Mouse (Mus musculus) stomach, embryonic 15.5 days (tissue): ENCODE results near the gene Sema4d. TPM values are rescaled to one million over a fixed set of nuclear protein-coding genes. Genes with fewer than 3 reads are reported as not detected.

Experiments
- ATAC-seq: fragments of 200-750 bp; cut with Nextera tagmentation; 2 replicates; pipeline ENCODE4 v1.8.0; 2017; ENCODE audit warnings: low read depth, moderate number of reproducible peaks, moderate TSS enrichment; ENCODE audit not compliant: insufficient read depth, low FRiP score
- H3K27ac ChIP-seq: fragments of 300-500 bp; sonication (generic); 2 replicates; pipeline ENCODE4 v1.5.1; 2015; ENCODE audit warnings: mild to moderate bottlenecking, inconsistent platforms
- H3K27me3 ChIP-seq: fragments of 300-500 bp; sonication (generic); replicated peaks from 2 replicates; pipeline ENCODE4 v1.6.1; 2015; ENCODE audit warnings: inconsistent platforms
- H3K36me3 ChIP-seq: fragments of 300-500 bp; sonication (generic); 2 replicates; pipeline ENCODE4 v1.6.1; 2015; ENCODE audit warnings: inconsistent platforms
- H3K4me1 ChIP-seq: fragments of 300-500 bp; sonication (generic); 2 replicates; pipeline ENCODE4 v1.6.1; 2015; ENCODE audit warnings: inconsistent platforms
- H3K4me2 ChIP-seq: fragments of 300-500 bp; sonication (generic); 2 replicates; pipeline ENCODE4 v1.6.1; 2015; ENCODE audit warnings: mild to moderate bottlenecking, inconsistent platforms
- H3K4me3 ChIP-seq: fragments of 300-500 bp; sonication (generic); replicated peaks from 2 replicates; pipeline ENCODE4 v1.5.1; 2015; ENCODE audit warnings: inconsistent platforms
- H3K9ac ChIP-seq: fragments of 300-500 bp; sonication (generic); 2 replicates; pipeline ENCODE4 v1.6.1; 2015; ENCODE audit warnings: inconsistent platforms
- H3K9me3 ChIP-seq: fragments of 300-500 bp; sonication (generic); 2 replicates; pipeline ENCODE4 v1.6.1; 2016; ENCODE audit warnings: inconsistent platforms
- WGBS: fragments of 180-500 bp; shearing (Covaris S2); methylation state at CpG from one replicate; pipeline ENCODE4 v1.1.7; 2015; 5-methylcytosine and 5-hydroxymethylcytosine counted together
- polyA plus RNA-seq: library from polyadenylated mRNA; unstranded; fragments of >200 nt; fragmentation: Nextera tagmentation; extraction: Ambion mirVana; gene quantifications from 2 replicates; pipeline ENCODE4 v1.2.1, GENCODE M21; 2015

Sema4d gene
- polyA plus RNA-seq, 1 experiment from 2014 or later, result 10.2 TPM

DNA sequence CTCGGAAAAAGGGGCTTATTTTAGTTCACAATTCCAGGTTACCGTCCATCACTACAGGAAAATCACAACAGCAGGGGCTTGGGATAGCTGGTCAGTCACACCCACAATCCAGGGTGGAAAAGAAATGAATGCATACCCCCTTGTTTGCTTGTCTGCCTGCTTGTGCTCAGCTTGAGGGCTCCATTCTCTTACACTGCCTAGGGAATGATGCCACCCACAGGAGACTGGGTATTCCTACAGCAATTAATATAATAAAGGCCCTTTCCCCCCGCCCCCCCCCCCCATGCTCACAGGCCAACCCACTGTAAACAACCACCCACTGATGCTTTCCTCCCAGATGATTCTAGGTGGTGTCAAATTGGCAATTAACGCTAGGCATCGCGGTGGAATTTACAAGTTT, 38.9 kb upstream of the Sema4d start:
- ATAC-seq, result no peak
- 79% methylated on average over 6 of the region's 6 CpGs for WGBS
- H3K27me3 ChIP-seq, result no peaks in the 10 kb centered on the region
- H3K9ac ChIP-seq, result no peak overlapping the region
- H3K9me3 ChIP-seq, result no peaks in the 10 kb centered on the region
- H3K36me3 ChIP-seq, result no peaks in the 10 kb centered on the region
- H3K27ac ChIP-seq, result no peak overlapping the region
- no peak overlapping the region for H3K4me3 ChIP-seq
- no peak overlapping the region for H3K4me2 ChIP-seq
- peaks cover 7% of the 10 kb centered on the region; the same call in 1 of the 2 replicates for H3K4me1 ChIP-seq

DNA sequence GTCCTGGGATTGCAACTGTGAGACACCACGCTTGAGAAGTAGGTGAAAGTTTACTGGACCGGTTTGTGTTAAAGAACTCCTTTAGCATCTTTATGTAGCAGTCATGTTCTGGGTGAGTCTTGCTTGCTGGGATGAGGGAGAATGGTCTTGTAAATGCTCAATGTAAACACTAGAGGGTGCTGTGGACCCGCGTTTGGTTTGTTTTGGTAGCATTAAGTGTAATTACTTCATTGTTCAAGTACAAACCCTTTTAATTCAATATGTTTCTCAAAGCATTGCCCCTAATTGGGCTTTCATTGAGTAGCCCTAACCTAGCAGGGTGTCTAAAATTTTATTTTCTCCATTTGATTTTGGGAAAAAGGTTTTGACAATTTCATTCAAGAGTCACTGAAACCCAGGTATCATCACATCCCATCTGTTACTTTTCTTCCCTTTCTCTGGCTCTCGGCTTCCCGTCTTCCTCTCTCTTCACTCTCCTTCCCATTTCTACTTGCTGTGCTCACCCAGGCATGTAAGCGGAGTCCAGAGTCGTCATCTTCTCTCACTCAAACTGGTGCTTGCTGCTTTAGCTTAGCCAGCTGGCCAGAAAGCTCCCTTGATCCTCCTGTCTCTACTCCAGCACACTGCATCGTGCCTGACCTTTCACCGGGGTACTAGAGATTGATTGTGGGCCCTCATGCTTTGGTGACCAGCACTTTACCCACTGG, 37.4 kb upstream of the Sema4d start:
- Histone ChIP-seq H3K9ac (no peak overlapping the region), H3K4me2 (no peak overlapping the region), H3K27me3 (no peaks in the 10 kb centered on the region), H3K9me3 (no peaks in the 10 kb centered on the region), H3K36me3 (no peaks in the 10 kb centered on the region), H3K4me3 (no peak overlapping the region), H3K4me1 (peaks cover 7% of the 10 kb centered on the region; the same call in 1 of the 2 replicates), H3K27ac (no peak overlapping the region)
- no peak for ATAC-seq
- 37% methylated on average over 10 of the region's 10 CpGs for WGBS

DNA sequence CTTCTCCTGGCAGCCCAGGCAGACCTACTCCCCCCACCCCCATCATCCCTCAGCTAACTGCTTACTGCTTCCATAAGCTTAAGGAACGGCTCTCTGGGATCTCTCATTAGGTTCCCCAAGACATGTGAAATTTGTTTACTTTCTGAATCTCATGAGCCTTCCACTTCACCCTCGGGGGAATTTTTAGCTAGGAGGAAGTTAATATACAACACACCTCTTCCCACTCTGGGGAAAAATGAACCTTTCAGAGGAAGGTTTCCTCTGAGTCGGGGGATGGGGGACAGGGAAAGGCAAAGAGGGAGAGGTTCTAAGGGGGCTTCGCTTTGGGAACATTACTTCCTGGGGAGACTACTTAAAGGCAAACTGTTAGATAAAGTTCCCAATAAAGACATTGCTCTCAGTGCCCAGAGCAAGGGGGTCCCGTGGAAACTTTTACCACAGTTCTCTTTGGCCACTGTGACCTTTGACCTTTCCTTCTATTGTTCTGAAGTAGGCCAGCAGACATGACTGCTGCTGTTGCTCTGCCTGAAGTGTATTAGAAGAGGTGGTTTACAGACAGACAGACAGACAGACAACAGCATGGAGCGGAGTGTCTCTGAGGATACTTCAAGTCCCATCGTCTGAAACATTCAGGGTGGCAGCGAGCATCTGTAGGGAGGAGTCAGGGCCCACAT, 30.4 kb upstream of the Sema4d start:
- Histone ChIP-seq H3K4me2 (no peak overlapping the region), H3K4me1 (peaks cover 3% of the 10 kb centered on the region; the same call in 1 of the 2 replicates), H3K36me3 (no peaks in the 10 kb centered on the region), H3K27ac (no peak overlapping the region), H3K9ac (no peak overlapping the region), H3K4me3 (no peak overlapping the region), H3K9me3 (no peaks in the 10 kb centered on the region), H3K27me3 (no peaks in the 10 kb centered on the region)
- no peak for ATAC-seq
- WGBS, result 41% methylated on average over 8 of the region's 8 CpGs

DNA sequence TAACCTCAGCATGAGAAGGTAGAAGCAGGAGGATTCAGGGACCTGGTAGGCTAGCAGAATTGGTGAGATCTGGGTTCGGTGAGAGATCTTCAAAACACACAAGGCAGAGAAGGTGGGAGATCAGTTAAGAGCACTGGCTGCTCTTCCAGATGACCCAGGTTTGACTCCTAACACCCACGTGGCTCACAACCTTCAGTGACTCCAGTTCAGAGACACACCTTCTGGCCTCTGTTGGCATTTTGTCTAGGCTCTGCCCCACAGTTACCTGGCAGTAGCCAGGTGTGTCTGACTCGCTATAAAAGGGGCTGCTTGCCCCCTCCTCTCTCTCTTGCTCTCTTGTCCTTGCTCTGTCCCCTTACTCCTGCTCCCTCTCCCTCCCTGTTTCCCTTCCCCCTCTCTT, 28.4 kb upstream of the Sema4d start:
- Histone ChIP-seq H3K27me3 (no peaks in the 10 kb centered on the region), H3K9ac (no peak overlapping the region), H3K27ac (no peak overlapping the region), H3K4me1 (peaks cover 3% of the 10 kb centered on the region; the same call in 1 of the 2 replicates), H3K36me3 (no peaks in the 10 kb centered on the region), H3K4me3 (no peak overlapping the region), H3K9me3 (no peaks in the 10 kb centered on the region), H3K4me2 (no peak overlapping the region)
- 53% methylated on average over 3 of the region's 3 CpGs for WGBS
- ATAC-seq, result no peak

DNA sequence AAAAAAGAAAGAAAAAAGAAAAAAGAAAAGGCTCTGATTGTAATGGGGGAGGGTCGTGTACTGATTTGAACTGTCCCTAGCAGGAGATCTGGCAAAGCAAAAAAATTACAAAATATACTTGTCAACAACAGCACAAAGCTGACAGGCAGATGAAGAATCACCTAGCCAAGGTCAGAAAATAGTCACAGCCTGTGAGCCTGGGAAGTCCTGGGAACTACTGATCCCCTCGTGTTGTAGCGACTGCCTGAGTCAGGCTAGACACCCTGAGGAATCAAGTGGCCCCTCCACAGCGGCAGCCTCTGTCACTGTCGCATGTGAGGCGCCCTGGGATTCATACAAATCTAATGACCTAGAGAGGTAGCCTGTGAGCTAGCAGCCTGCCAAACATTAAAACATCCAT, 25.8 kb upstream of the Sema4d start:
- 65% methylated on average over 6 of the region's 6 CpGs for whole genome bisulfite sequencing
- no peaks in the 10 kb centered on the region for H3K27me3 ChIP-seq

DNA sequence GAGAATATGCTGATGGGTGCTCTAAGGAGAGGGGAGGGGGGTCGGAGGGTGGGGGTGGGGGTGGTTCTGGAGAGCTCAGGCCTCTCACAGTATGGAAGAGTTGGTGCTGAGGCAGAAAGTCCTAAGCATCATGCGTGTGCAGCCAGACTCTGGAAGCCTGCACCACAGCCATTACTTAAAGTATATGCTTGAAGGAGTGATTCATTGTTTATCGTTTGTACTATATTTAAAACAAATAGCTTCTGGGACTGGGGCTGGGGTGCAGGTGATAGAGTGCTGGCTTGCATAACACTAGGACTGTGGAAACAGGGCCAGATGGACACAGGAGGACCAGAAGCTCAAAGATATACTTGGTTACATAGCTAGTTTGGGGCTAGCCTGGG, 25.4 kb upstream of the Sema4d start:
- Histone ChIP-seq H3K9ac (no peak overlapping the region), H3K36me3 (no peaks in the 10 kb centered on the region), H3K27ac (no peak overlapping the region), H3K4me2 (no peak overlapping the region), H3K4me3 (no peak overlapping the region), H3K27me3 (no peaks in the 10 kb centered on the region), H3K4me1 (peaks cover 4% of the 10 kb centered on the region; the same call in 1 of the 2 replicates), H3K9me3 (no peaks in the 10 kb centered on the region)
- no peak for ATAC-seq
- 45% methylated on average over 3 of the region's 3 CpGs for WGBS

More for the DNA sequence above, 25.8 kb upstream of the Sema4d start:
- ATAC-seq, result no peak
- H3K9ac ChIP-seq, result no peak overlapping the region
- no peaks in the 10 kb centered on the region for H3K9me3 ChIP-seq
- no peak overlapping the region for H3K27ac ChIP-seq
- H3K4me3 ChIP-seq, result no peak overlapping the region
- H3K4me2 ChIP-seq, result no peak overlapping the region
- no peaks in the 10 kb centered on the region for H3K36me3 ChIP-seq
- H3K4me1 ChIP-seq, result peaks cover 3% of the 10 kb centered on the region; the same call in 1 of the 2 replicates

DNA sequence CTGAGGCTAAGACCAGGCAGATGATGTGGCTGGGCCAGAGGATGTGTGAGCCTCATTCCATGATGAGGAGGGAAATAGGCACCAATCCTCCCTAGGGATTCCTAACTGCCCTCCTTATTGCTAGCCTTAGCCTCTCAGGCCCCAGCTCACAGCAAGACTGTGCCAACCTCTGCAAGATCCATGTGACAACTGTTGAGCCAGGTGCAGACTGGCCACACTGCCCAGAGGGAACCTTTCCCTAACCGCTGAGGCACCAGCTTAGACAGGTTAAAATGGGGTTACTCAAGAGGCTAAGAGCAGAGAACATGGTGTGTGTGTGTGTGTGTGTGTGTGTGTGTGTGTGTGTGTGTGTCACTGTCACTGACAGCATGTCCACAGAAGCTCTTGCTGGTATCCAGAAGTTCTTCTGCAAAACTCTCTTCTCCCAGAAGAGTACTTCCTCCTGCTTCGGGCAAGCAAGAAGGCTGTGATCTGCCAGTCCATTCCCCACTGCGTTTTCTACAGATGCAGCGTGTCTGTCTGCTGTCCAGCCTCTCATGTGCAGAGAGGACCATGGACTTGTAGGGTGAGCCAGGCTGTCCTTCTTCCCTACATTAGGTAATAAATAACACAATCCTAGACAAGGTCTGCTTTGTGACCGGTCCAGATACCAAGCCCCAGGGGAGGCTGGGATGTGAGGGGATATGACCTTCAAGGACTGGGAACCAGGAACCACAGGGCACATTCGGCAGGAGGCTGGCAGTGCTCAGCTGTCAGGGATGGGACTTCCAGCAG, 24.8 kb upstream of the Sema4d start:
- H3K9ac ChIP-seq, result no peak overlapping the region
- H3K27ac ChIP-seq, result no peak overlapping the region
- H3K27me3 ChIP-seq, result no peaks in the 10 kb centered on the region
- no peaks in the 10 kb centered on the region for H3K36me3 ChIP-seq
- WGBS, result 60% methylated on average over 6 of the region's 6 CpGs
- no peaks in the 10 kb centered on the region for H3K9me3 ChIP-seq
- H3K4me2 ChIP-seq, result no peak overlapping the region
- ATAC-seq, result no peak
- no peak overlapping the region for H3K4me3 ChIP-seq
- H3K4me1 ChIP-seq, result peaks cover 6% of the 10 kb centered on the region; the same call in 1 of the 2 replicates

DNA sequence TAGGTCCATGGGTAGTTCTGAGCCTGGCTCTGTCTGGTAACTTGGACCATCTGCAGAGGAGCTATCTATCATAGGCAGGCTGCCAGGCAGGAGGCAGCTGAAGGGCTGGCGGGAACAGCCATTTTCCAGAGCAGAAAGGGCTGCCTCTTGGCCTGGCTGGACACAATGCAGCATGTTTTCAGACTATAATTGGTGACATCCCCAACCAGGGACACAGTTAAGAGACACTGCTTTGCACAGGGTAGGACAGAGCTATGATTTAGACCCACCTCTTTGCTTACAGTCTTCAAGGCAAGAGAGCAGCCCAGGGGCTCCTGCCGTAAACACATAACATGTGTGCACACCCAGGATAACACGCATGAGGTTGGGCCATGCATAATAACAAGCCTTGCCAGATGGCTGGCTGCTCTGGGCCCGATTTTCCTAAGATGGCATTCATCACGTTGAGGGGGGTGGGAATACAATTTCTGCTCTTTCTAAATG, 23.1 kb upstream of the Sema4d start:
- Histone ChIP-seq H3K36me3 (no peaks in the 10 kb centered on the region), H3K9me3 (no peaks in the 10 kb centered on the region), H3K4me2 (no peak overlapping the region), H3K27ac (peak overlapping the region; percentile 64), H3K27me3 (no peaks in the 10 kb centered on the region), H3K4me1 (peaks cover 6% of the 10 kb centered on the region; the same call in 1 of the 2 replicates), H3K4me3 (no peak overlapping the region), H3K9ac (no peak overlapping the region)
- ATAC-seq, result no peak
- 68% methylated on average over 5 of the region's 5 CpGs for WGBS

DNA sequence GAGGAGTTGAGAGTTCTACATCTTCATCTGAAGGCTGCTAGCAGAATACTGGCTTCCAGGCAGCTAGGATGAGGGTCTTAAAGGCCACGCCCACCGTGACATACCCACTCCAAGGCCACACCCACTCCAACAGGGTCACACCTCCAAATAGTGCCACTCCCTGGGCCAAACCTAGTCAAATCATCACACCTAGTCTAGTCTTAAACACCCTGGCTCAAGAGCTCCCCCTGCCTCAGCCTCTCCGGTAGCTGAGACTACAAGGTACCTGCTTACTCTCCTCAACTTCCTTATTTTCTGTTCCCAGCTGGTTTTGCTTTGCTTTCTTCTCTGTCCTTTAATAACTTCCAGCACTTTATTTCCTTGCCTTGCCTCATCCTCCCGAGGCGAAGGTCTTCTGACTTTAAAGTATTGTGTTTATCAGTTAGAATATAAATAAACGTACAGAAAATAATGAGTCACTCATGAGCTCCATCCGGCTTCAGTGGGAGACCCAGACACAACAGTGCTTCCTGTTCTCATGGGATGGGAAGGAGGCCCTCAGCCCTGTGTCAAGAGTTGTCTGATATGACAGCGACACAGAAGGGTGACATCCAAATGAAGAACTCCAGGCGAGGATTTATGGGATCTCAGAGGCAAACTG, 22.4 kb upstream of the Sema4d start:
- H3K27ac ChIP-seq, result peak overlapping the region; percentile 64; the same call in 1 of the 2 replicates

GRCm38 (mm10) chr13:51814646-51815045, 21.1 kb upstream of the Sema4d start:
- 82% methylated on average over 6 of the region's 6 CpGs for WGBS
- Histone ChIP-seq H3K36me3 (no peaks in the 10 kb centered on the region), H3K9ac (no peak overlapping the region), H3K4me2 (no peak overlapping the region), H3K4me3 (no peak overlapping the region), H3K27me3 (no peaks in the 10 kb centered on the region), H3K4me1 (peaks cover 6% of the 10 kb centered on the region; the same call in 1 of the 2 replicates), H3K9me3 (no peaks in the 10 kb centered on the region), H3K27ac (no peak overlapping the region)
- ATAC-seq, result no peak

More for the DNA sequence above, 22.4 kb upstream of the Sema4d start:
- Histone ChIP-seq H3K4me2 (no peak overlapping the region), H3K36me3 (no peaks in the 10 kb centered on the region), H3K9ac (no peak overlapping the region), H3K27me3 (no peaks in the 10 kb centered on the region), H3K9me3 (no peaks in the 10 kb centered on the region), H3K4me1 (peaks cover 6% of the 10 kb centered on the region; the same call in 1 of the 2 replicates), H3K4me3 (no peak overlapping the region)
- WGBS, result 56% methylated on average over 9 of the region's 9 CpGs
- no peak for ATAC-seq
